Mouse (Mus musculus): Measurements from ENCODE around the gene Ptgis. TPM values are rescaled to one million over a fixed set of nuclear protein-coding genes. Genes with fewer than 3 reads are reported as not detected.

The Ptgis gene
- polyA plus RNA-seq, 1 experiment = 78.8 TPM

GRCm38 (mm10) chr2:167252057-167252687 lies 11.8 kb upstream of the Ptgis start:
- no peaks in the 10 kb centered on the region for H3K36me3 ChIP-seq (ENCODE audit: control insufficient read depth, insufficient read depth)
- no peaks in the 10 kb centered on the region for H3K79me3 ChIP-seq (ENCODE audit: low read depth)
- H3K79me2 ChIP-seq (ENCODE audit: control insufficient read depth, insufficient read depth) = no peaks in the 10 kb centered on the region
- no peaks in the 10 kb centered on the region for H3K27me3 ChIP-seq (ENCODE audit: control insufficient read depth, insufficient read depth, insufficient read length)
- no peak overlapping the region for H3K4me3 ChIP-seq (ENCODE audit: insufficient read depth, poor library complexity, severe bottlenecking)
- H3ac ChIP-seq (ENCODE audit: control insufficient read depth, insufficient read length, low read depth) = no peak overlapping the region
- TF ChIP-seq MYOD1 (IDR thresholded peaks at IDR 0.05; ENCODE audit: control insufficient read depth, insufficient read length, low read depth) (no peak), CTCF (IDR thresholded peaks at IDR 0.05; ENCODE audit: control insufficient read depth, insufficient read depth, insufficient read length) (no peak), MAX (IDR thresholded peaks at IDR 0.05) (no peak), CEBPB (IDR thresholded peaks at IDR 0.05; ENCODE audit: low read depth) (no peak), USF1 (IDR thresholded peaks at IDR 0.05; ENCODE audit: low read depth) (no peak), FOSL1 (IDR thresholded peaks at IDR 0.05; ENCODE audit: insufficient read depth, low read length, poor library complexity, severe bottlenecking) (no peak), MYOG (IDR thresholded peaks at IDR 0.05; ENCODE audit: control insufficient read depth, extremely low read depth, insufficient read length) (no peak)

- Histone ChIP-seq H3K4me3 (ENCODE audit: insufficient read depth, poor library complexity, severe bottlenecking) (no peak overlapping the region), H3K36me3 (ENCODE audit: control insufficient read depth, insufficient read depth) (no peaks in the 10 kb centered on the region), H3K27me3 (ENCODE audit: control insufficient read depth, insufficient read depth, insufficient read length) (no peaks in the 10 kb centered on the region), H3ac (ENCODE audit: control insufficient read depth, insufficient read length, low read depth) (no peak overlapping the region), H3K79me2 (ENCODE audit: control insufficient read depth, insufficient read depth) (no peaks in the 10 kb centered on the region), H3K79me3 (ENCODE audit: low read depth) (no peaks in the 10 kb centered on the region)
- no peak for TF ChIP-seq MAX (IDR thresholded peaks at IDR 0.05)
- TF ChIP-seq MYOD1 (IDR thresholded peaks at IDR 0.05; ENCODE audit: control insufficient read depth, insufficient read length, low read depth) = no peak
- no peak for TF ChIP-seq FOSL1 (IDR thresholded peaks at IDR 0.05; ENCODE audit: insufficient read depth, low read length, poor library complexity, severe bottlenecking)
- no peak for TF ChIP-seq CTCF (IDR thresholded peaks at IDR 0.05; ENCODE audit: control insufficient read depth, insufficient read depth, insufficient read length)
- TF ChIP-seq MYOG (IDR thresholded peaks at IDR 0.05; ENCODE audit: control insufficient read depth, extremely low read depth, insufficient read length) = no peak
- no peak for TF ChIP-seq USF1 (IDR thresholded peaks at IDR 0.05; ENCODE audit: low read depth)
- TF ChIP-seq CEBPB (IDR thresholded peaks at IDR 0.05; ENCODE audit: low read depth) = no peak
Observed at GRCm38 (mm10) chr2:167250736-167251337, 10.4 kb upstream of the Ptgis start.

- Histone ChIP-seq H3K4me3 (ENCODE audit: insufficient read depth, poor library complexity, severe bottlenecking) (no peak overlapping the region), H3K79me3 (ENCODE audit: low read depth) (no peaks in the 10 kb centered on the region), H3K79me2 (ENCODE audit: control insufficient read depth, insufficient read depth) (no peaks in the 10 kb centered on the region), H3K36me3 (ENCODE audit: control insufficient read depth, insufficient read depth) (no peaks in the 10 kb centered on the region), H3ac (ENCODE audit: control insufficient read depth, insufficient read length, low read depth) (no peak overlapping the region), H3K27me3 (ENCODE audit: control insufficient read depth, insufficient read depth, insufficient read length) (no peaks in the 10 kb centered on the region)
- no peak for TF ChIP-seq CTCF (IDR thresholded peaks at IDR 0.05; ENCODE audit: control insufficient read depth, insufficient read depth, insufficient read length)
- no peak for TF ChIP-seq USF1 (IDR thresholded peaks at IDR 0.05; ENCODE audit: low read depth)
- TF ChIP-seq MYOG (IDR thresholded peaks at IDR 0.05; ENCODE audit: control insufficient read depth, extremely low read depth, insufficient read length) = no peak
- TF ChIP-seq FOSL1 (IDR thresholded peaks at IDR 0.05; ENCODE audit: insufficient read depth, low read length, poor library complexity, severe bottlenecking) = no peak
Observed at GRCm38 (mm10) chr2:167250003-167250735, 9.8 kb upstream of the Ptgis start.

- Histone ChIP-seq H3K36me3 (ENCODE audit: control insufficient read depth, insufficient read depth) (no peaks in the 10 kb centered on the region), H3K27me3 (ENCODE audit: control insufficient read depth, insufficient read depth, insufficient read length) (no peaks in the 10 kb centered on the region), H3K79me2 (ENCODE audit: control insufficient read depth, insufficient read depth) (no peaks in the 10 kb centered on the region), H3K79me3 (ENCODE audit: low read depth) (no peaks in the 10 kb centered on the region), H3ac (ENCODE audit: control insufficient read depth, insufficient read length, low read depth) (no peak overlapping the region), H3K4me3 (ENCODE audit: insufficient read depth, poor library complexity, severe bottlenecking) (no peak overlapping the region)
- TF ChIP-seq CEBPB (IDR thresholded peaks at IDR 0.05; ENCODE audit: low read depth) = no peak
- no peak for TF ChIP-seq CTCF (IDR thresholded peaks at IDR 0.05; ENCODE audit: control insufficient read depth, insufficient read depth, insufficient read length)
- no peak for TF ChIP-seq FOSL1 (IDR thresholded peaks at IDR 0.05; ENCODE audit: insufficient read depth, low read length, poor library complexity, severe bottlenecking)
- no peak for TF ChIP-seq MYOD1 (IDR thresholded peaks at IDR 0.05; ENCODE audit: control insufficient read depth, insufficient read length, low read depth)
- no peak for TF ChIP-seq MAX (IDR thresholded peaks at IDR 0.05)
Observed at GRCm38 (mm10) chr2:167249591-167249990, 9.2 kb upstream of the Ptgis start.

- no peaks in the 10 kb centered on the region for H3K79me2 ChIP-seq (ENCODE audit: control insufficient read depth, insufficient read depth)
- no peaks in the 10 kb centered on the region for H3K27me3 ChIP-seq (ENCODE audit: control insufficient read depth, insufficient read depth, insufficient read length)
- no peak overlapping the region for H3K4me3 ChIP-seq (ENCODE audit: insufficient read depth, poor library complexity, severe bottlenecking)
- TF ChIP-seq CEBPB (IDR thresholded peaks at IDR 0.05; ENCODE audit: low read depth) (no peak), MYOG (IDR thresholded peaks at IDR 0.05; ENCODE audit: control insufficient read depth, extremely low read depth, insufficient read length) (no peak), FOSL1 (IDR thresholded peaks at IDR 0.05; ENCODE audit: insufficient read depth, low read length, poor library complexity, severe bottlenecking) (no peak), CTCF (IDR thresholded peaks at IDR 0.05; ENCODE audit: control insufficient read depth, insufficient read depth, insufficient read length) (no peak), USF1 (IDR thresholded peaks at IDR 0.05; ENCODE audit: low read depth) (no peak), MYOD1 (IDR thresholded peaks at IDR 0.05; ENCODE audit: control insufficient read depth, insufficient read length, low read depth) (no peak), MAX (IDR thresholded peaks at IDR 0.05) (no peak)
- no peaks in the 10 kb centered on the region for H3K79me3 ChIP-seq (ENCODE audit: low read depth)
- H3K36me3 ChIP-seq (ENCODE audit: control insufficient read depth, insufficient read depth) = no peaks in the 10 kb centered on the region
- H3ac ChIP-seq (ENCODE audit: control insufficient read depth, insufficient read length, low read depth) = no peak overlapping the region
Observed at GRCm38 (mm10) chr2:167247823-167248222, 7.4 kb upstream of the Ptgis start.
